Mouse (Mus musculus): Measurements from ENCODE around the gene Lama4.

Gene Lama4

DNA sequence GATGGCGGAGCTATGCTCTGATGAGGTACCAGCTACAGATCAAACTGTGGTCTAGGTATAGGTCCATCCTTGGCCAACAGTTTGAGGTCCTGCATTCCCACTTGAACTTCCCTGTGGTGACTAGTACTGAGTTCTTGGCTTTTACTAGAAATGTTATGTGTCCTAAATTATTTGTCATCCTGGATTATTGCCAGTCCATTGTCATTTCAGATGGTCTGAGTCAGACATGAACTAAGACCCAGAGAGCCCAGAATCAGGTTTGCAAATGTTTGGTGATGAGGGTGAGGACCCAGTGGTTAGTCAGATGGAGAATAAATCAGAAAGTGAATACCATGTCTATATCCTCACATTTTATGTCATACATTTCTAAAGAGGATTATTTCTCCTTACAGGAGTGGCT lies 192.0 kb downstream of the Lama4 start:
- no peak for DNase-seq (ENCODE audit: low spot score in 2 of 2)

- no peak for DNase-seq (ENCODE audit: low spot score in 2 of 2)
Measured at GRCm38 (mm10) chr10:39158306-39158705, 193.0 kb downstream of the Lama4 start.

Measured in natural killer cell, adult 2 months (primary cell).